Mouse (Mus musculus) layer of hippocampus, adult 2 months (tissue): ENCODE measurements around the gene Pdgfra. TPM values are rescaled to one million over a fixed set of nuclear protein-coding genes. Genes with fewer than 3 reads are reported as not detected.
A peak's percentile ranks its signal among the peaks of the same experiment; 100 is the strongest.

ENCODE experiments used
- DNase-seq, 2 experiments: peaks; one replicate each; pipeline ENCODE4 v3.0.0; 2022; ENCODE audit warnings: low spot score in 2 of 2
- H3K27ac ChIP-seq: fragments of 200-600 bp; 2 replicates; pipeline ENCODE4 v1.8.1; 2022
- H3K4me3 ChIP-seq: fragments of 200-600 bp; 2 replicates; pipeline ENCODE4 v1.8.1; 2022; ENCODE audit warnings: mild to moderate bottlenecking
- CTCF ChIP-seq: fragments of 200-600 bp; conservative IDR thresholded peaks from 2 replicates; pipeline ENCODE4 v1.8.1; 2022; ENCODE audit warnings: antibody characterized with exemption, mild to moderate bottlenecking, moderate library complexity
- total RNA-seq, 2 experiments: library from RNA; stranded (reverse); gene quantifications; 2 replicates each; pipeline ENCODE4 v1.2.3; 2021

The Pdgfra gene
- total RNA-seq, 2 experiments from 2014 or later = 40.4 to 40.5 TPM

- DNase-seq = no peak
- Histone ChIP-seq H3K4me3 (no peak overlapping the region), H3K27ac (no peak overlapping the region)
- TF ChIP-seq CTCF = no peak
Observed at GRCm38 (mm10) chr5:75193107-75193506, 41.0 kb downstream of the Pdgfra start.

- DNase-seq = no peak
- no peak overlapping the region for H3K4me3 ChIP-seq
- no peak for TF ChIP-seq CTCF
- no peak overlapping the region for H3K27ac ChIP-seq
Observed at GRCm38 (mm10) chr5:75198413-75198812, 46.3 kb downstream of the Pdgfra start.

GRCm38 (mm10) chr5:75199698-75200365 lies 47.7 kb downstream of the Pdgfra start:
- peak; percentile 19 to 51 for DNase-seq
- Histone ChIP-seq H3K4me3 (no peak overlapping the region), H3K27ac (peak overlapping the region; percentile 55)
- peak; percentile 61 for TF ChIP-seq CTCF

GRCm38 (mm10) chr5:75200366-75200724 lies 48.3 kb downstream of the Pdgfra start:
- Histone ChIP-seq H3K27ac (peak overlapping the region; percentile 55; the same call in 1 of the 2 replicates), H3K4me3 (no peak overlapping the region)
- no peak for TF ChIP-seq CTCF

GRCm38 (mm10) chr5:75207905-75208304 lies 55.8 kb downstream of the Pdgfra start:
- Histone ChIP-seq H3K27ac (no peak overlapping the region), H3K4me3 (no peak overlapping the region)
- DNase-seq = no peak
- TF ChIP-seq CTCF = no peak

More at GRCm38 (mm10) chr5:75200366-75200724, 48.3 kb downstream of the Pdgfra start:
- DNase-seq = no peak

- peak in 1 of 2 experiments; percentile 30 for DNase-seq
- H3K4me3 ChIP-seq = no peak overlapping the region
- TF ChIP-seq CTCF = peak; percentile 87
- no peak overlapping the region for H3K27ac ChIP-seq
Observed at GRCm38 (mm10) chr5:75209966-75210365, 57.9 kb downstream of the Pdgfra start.

GRCm38 (mm10) chr5:75214520-75214919 lies 62.4 kb downstream of the Pdgfra start:
- DNase-seq = peak in 1 of 2 experiments; percentile 41
- Histone ChIP-seq H3K4me3 (no peak overlapping the region), H3K27ac (no peak overlapping the region)
- peak; percentile 74 for TF ChIP-seq CTCF

GRCm38 (mm10) chr5:75214929-75215328 lies 62.8 kb downstream of the Pdgfra start:
- Histone ChIP-seq H3K4me3 (no peak overlapping the region), H3K27ac (no peak overlapping the region)
- TF ChIP-seq CTCF = no peak
- DNase-seq = no peak

- DNase-seq = no peak
Observed at GRCm38 (mm10) chr5:75215678-75216256, 63.7 kb downstream of the Pdgfra start.

GRCm38 (mm10) chr5:75221610-75222009 lies 69.5 kb downstream of the Pdgfra start:
- no peak overlapping the region for H3K27ac ChIP-seq
- no peak overlapping the region for H3K4me3 ChIP-seq
- no peak for TF ChIP-seq CTCF
- DNase-seq = no peak

More at GRCm38 (mm10) chr5:75215678-75216256, 63.7 kb downstream of the Pdgfra start:
- Histone ChIP-seq H3K27ac (no peak overlapping the region), H3K4me3 (no peak overlapping the region)
- no peak for TF ChIP-seq CTCF

GRCm38 (mm10) chr5:75222491-75223265 lies 70.6 kb downstream of the Pdgfra start:
- TF ChIP-seq CTCF = no peak
- DNase-seq = no peak

GRCm38 (mm10) chr5:75238363-75238762 lies 86.3 kb downstream of the Pdgfra start:
- TF ChIP-seq CTCF = peak; percentile 71
- Histone ChIP-seq H3K27ac (no peak overlapping the region), H3K4me3 (no peak overlapping the region)
- DNase-seq = no peak

More at GRCm38 (mm10) chr5:75222491-75223265, 70.6 kb downstream of the Pdgfra start:
- Histone ChIP-seq H3K27ac (no peak overlapping the region), H3K4me3 (no peak overlapping the region)
